Mouse (Mus musculus) bone marrow macrophage, adult 2 months (primary cell): Measurements from ENCODE around the gene Itgal.

Experiments used
- CTCF ChIP-seq: IDR thresholded peaks from 2 replicates; pipeline ENCODE4 v1.5.1; 2012; ENCODE audit warnings: low read depth, mild to moderate bottlenecking, low read length, moderate library complexity
- POLR2A ChIP-seq: IDR thresholded peaks from 2 replicates; pipeline ENCODE4 v1.6.1; 2012; ENCODE audit warnings: mild to moderate bottlenecking, low read depth, low read length, borderline replicate concordance

GRCm38 (mm10) chr7:127253341-127253740 is 42.7 kb upstream of the Itgal start:
- TF ChIP-seq CTCF, result no peak
- TF ChIP-seq POLR2A, result no peak
